Mouse (Mus musculus) splenic B cell, adult 2 months (primary cell): ENCODE measurements at regions not wholly inside any gene's neighbourhood (a gene's known extent, or its start where the extent isn't known, plus 50 kb on each side); places are given as distances from the start of the nearest gene placed in this dataset.

ENCODE experiments used
- DNase-seq: peaks from one replicate; pipeline ENCODE4 v3.0.0-alpha.2; 2011; ENCODE audit warnings: low read depth, low spot score
- H3K27me3 ChIP-seq: 2 replicates; pipeline ENCODE4 v1.6.1; 2012; ENCODE audit warnings: mild to moderate bottlenecking, low read length, moderate library complexity, mixed read lengths; ENCODE audit not compliant: control insufficient read depth, poor library complexity, insufficient read depth, severe bottlenecking
- H3K36me3 ChIP-seq: 2 replicates; pipeline ENCODE4 v1.6.1; 2012; ENCODE audit warnings: mild to moderate bottlenecking, low read length, moderate library complexity, mixed read lengths; ENCODE audit not compliant: control insufficient read depth, poor library complexity, insufficient read depth, severe bottlenecking

GRCm38 (mm10) chr13:105377038-105377437, 66.4 kb upstream of the Htr1a start:
- peak; percentile 29 for DNase-seq
- Histone ChIP-seq H3K27me3 (no peaks in the 10 kb centered on the region), H3K36me3 (no peaks in the 10 kb centered on the region)

DNA sequence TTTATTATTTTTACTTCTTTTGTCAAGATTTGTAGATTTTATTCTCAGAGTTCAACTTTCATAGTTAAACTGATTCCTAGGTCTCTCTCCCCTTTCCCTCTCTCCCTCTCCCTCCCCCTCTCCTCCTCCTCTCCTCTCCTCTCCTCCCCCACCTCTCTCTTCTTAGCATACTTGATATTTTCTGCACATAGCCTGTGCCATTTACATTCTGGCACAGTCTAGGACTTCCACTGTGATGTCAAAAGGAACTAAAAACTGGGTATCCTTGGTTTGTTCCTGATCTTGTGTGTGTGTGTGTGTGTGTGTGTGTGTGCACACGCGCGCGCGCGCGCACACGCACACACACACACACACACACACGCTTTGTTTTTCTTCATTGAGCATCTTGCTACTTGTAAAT, 64.9 kb upstream of the Htr1a start:
- H3K27me3 ChIP-seq = no peaks in the 10 kb centered on the region
- no peaks in the 10 kb centered on the region for H3K36me3 ChIP-seq
- no peak for DNase-seq

GRCm38 (mm10) chr13:105387016-105387772, 56.2 kb upstream of the Htr1a start:
- Histone ChIP-seq H3K36me3 (no peaks in the 10 kb centered on the region), H3K27me3 (no peaks in the 10 kb centered on the region)
- no peak for DNase-seq
